Mouse (Mus musculus): ENCODE results near the gene Efemp2. TPM values are rescaled to one million over a fixed set of nuclear protein-coding genes. Genes with fewer than 3 reads are reported as not detected.
A peak's percentile ranks its signal among the peaks of the same experiment; 100 is the strongest.

Efemp2 gene
- polyA plus RNA-seq, 1 experiment = 368 TPM

DNA sequence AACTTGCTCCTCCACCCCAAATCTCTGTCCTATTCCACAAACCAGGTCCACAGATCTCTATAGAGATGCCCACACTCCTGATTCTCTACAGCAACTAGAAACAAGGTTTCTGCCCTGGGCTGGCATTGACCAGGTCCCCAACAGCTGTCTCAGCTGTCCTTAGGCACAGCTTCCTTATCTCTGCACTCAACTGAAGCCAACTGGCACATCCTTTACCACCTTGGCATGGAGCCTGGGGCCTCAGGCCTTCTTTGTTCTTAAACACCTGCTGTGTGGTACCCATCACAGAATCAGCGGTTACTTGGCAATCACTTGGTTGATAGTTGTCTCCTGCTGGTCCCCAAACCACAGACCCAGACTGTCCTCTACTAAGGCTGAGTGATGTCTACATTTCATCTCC lies 43.3 kb upstream of the Efemp2 start:
- Histone ChIP-seq H3K27ac (ENCODE audit: insufficient read depth, low read length) (peak overlapping the region; percentile 76), H3K4me3 (ENCODE audit: insufficient read depth, low read length) (no peak overlapping the region), H3K4me1 (ENCODE audit: control insufficient read depth, insufficient read depth, low read length) (peaks cover 49% of the 10 kb centered on the region)
- TF ChIP-seq POLR2A (IDR thresholded peaks at IDR 0.05; ENCODE audit: low read depth, low read length) (no peak), CTCF (IDR thresholded peaks at IDR 0.05; ENCODE audit: borderline replicate concordance, insufficient read depth, low read length) (no peak)

- peak overlapping the region; percentile 37 for H3K27ac ChIP-seq (ENCODE audit: insufficient read depth, low read length)
- no peak overlapping the region for H3K4me3 ChIP-seq (ENCODE audit: insufficient read depth, low read length)
- peaks cover 49% of the 10 kb centered on the region for H3K4me1 ChIP-seq (ENCODE audit: control insufficient read depth, insufficient read depth, low read length)
- TF ChIP-seq CTCF (IDR thresholded peaks at IDR 0.05; ENCODE audit: borderline replicate concordance, insufficient read depth, low read length) (no peak), POLR2A (IDR thresholded peaks at IDR 0.05; ENCODE audit: low read depth, low read length) (no peak)
These were observed 41.8 kb upstream of the Efemp2 start for GRCm38 (mm10) chr19:5431911-5432464.

- Histone ChIP-seq H3K4me1 (ENCODE audit: control insufficient read depth, insufficient read depth, low read length) (peaks cover 47% of the 10 kb centered on the region), H3K27ac (ENCODE audit: insufficient read depth, low read length) (peak overlapping the region; percentile 83), H3K4me3 (ENCODE audit: insufficient read depth, low read length) (no peak overlapping the region)
- TF ChIP-seq CTCF (IDR thresholded peaks at IDR 0.05; ENCODE audit: borderline replicate concordance, insufficient read depth, low read length) = no peak
- peak; percentile 36; the same call in 1 of the 2 replicates for TF ChIP-seq POLR2A (IDR thresholded peaks at IDR 0.05; ENCODE audit: low read depth, low read length)
These were observed 40.5 kb upstream of the Efemp2 start for GRCm38 (mm10) chr19:5432992-5433852.

GRCm38 (mm10) chr19:5433951-5434350 lies 39.8 kb upstream of the Efemp2 start:
- TF ChIP-seq CTCF (IDR thresholded peaks at IDR 0.05; ENCODE audit: borderline replicate concordance, insufficient read depth, low read length) = no peak
- no peak; the same call in 1 of the 2 replicates for TF ChIP-seq POLR2A (IDR thresholded peaks at IDR 0.05; ENCODE audit: low read depth, low read length)
- H3K4me3 ChIP-seq (ENCODE audit: insufficient read depth, low read length) = no peak overlapping the region
- H3K4me1 ChIP-seq (ENCODE audit: control insufficient read depth, insufficient read depth, low read length) = peaks cover 46% of the 10 kb centered on the region
- peak overlapping the region; percentile 83 for H3K27ac ChIP-seq (ENCODE audit: insufficient read depth, low read length)

GRCm38 (mm10) chr19:5444371-5444908 lies 29.3 kb upstream of the Efemp2 start:
- Histone ChIP-seq H3K4me1 (ENCODE audit: control insufficient read depth, insufficient read depth, low read length) (peaks cover 16% of the 10 kb centered on the region), H3K4me3 (ENCODE audit: insufficient read depth, low read length) (no peak overlapping the region), H3K27ac (ENCODE audit: insufficient read depth, low read length) (peak overlapping the region; percentile 51)
- TF ChIP-seq POLR2A (IDR thresholded peaks at IDR 0.05; ENCODE audit: low read depth, low read length) (no peak), CTCF (IDR thresholded peaks at IDR 0.05; ENCODE audit: borderline replicate concordance, insufficient read depth, low read length) (no peak)

- TF ChIP-seq POLR2A (IDR thresholded peaks at IDR 0.05; ENCODE audit: low read depth, low read length) (no peak), CTCF (IDR thresholded peaks at IDR 0.05; ENCODE audit: borderline replicate concordance, insufficient read depth, low read length) (no peak)
- Histone ChIP-seq H3K27ac (ENCODE audit: insufficient read depth, low read length) (peak overlapping the region; percentile 56), H3K4me3 (ENCODE audit: insufficient read depth, low read length) (no peak overlapping the region), H3K4me1 (ENCODE audit: control insufficient read depth, insufficient read depth, low read length) (peaks cover 18% of the 10 kb centered on the region)
These were observed 28.8 kb upstream of the Efemp2 start for GRCm38 (mm10) chr19:5444954-5445353.

DNA sequence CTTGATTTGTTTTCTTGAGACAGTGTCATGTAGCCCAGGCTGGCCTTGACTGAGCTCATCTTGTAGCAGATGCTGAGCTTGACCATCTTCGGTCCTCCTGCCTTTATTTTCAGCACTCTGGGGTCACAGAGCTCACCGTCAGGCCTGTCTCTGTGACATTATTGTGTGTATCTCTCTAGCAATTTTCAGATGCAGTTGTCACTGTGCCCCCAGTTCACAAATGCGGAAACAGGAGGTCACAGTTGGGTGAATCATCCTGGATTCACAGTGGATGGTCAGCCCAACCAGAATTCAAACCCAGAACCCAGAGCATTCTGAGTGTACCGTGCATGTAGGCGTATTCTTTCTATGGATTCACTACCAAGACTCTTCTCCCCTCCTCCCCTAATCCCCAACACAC lies 28.0 kb upstream of the Efemp2 start:
- H3K4me1 ChIP-seq (ENCODE audit: control insufficient read depth, insufficient read depth, low read length) = peaks cover 19% of the 10 kb centered on the region
- no peak for TF ChIP-seq POLR2A (IDR thresholded peaks at IDR 0.05; ENCODE audit: low read depth, low read length)
- TF ChIP-seq CTCF (IDR thresholded peaks at IDR 0.05; ENCODE audit: borderline replicate concordance, insufficient read depth, low read length) = no peak
- H3K27ac ChIP-seq (ENCODE audit: insufficient read depth, low read length) = 0 out of 2 replicates have a peak overlapping the region, but pooled peaks have one; percentile 56
- no peak overlapping the region for H3K4me3 ChIP-seq (ENCODE audit: insufficient read depth, low read length)

GRCm38 (mm10) chr19:5447515-5448353 lies 26.0 kb upstream of the Efemp2 start, which contains the start of gene Fosl1:
Fosl1 (plus strand) TSS chr19:5447547.
- Histone ChIP-seq H3K4me3 (ENCODE audit: insufficient read depth, low read length) (peak within 1 kb of the TSS; percentile 65), H3K4me1 (ENCODE audit: control insufficient read depth, insufficient read depth, low read length) (peaks cover 19% of the 10 kb centered on the region), H3K27ac (ENCODE audit: insufficient read depth, low read length) (peak within 1 kb of the TSS; percentile 32; the same call in 1 of the 2 replicates)
- peak; percentile 81 for TF ChIP-seq POLR2A (IDR thresholded peaks at IDR 0.05; ENCODE audit: low read depth, low read length)
- no peak for TF ChIP-seq CTCF (IDR thresholded peaks at IDR 0.05; ENCODE audit: borderline replicate concordance, insufficient read depth, low read length)

Measured in embryonic fibroblast, embryonic 13.5 days (primary cell).